Mouse (Mus musculus) intestine, embryonic 14.5 days (tissue): ENCODE measurements around the gene Gm45717. TPM values are rescaled to one million over a fixed set of nuclear protein-coding genes. Genes with fewer than 3 reads are reported as not detected.

Experiments used
- ATAC-seq: fragments of 200-750 bp; cut with Nextera tagmentation; replicated peaks from 2 replicates; pipeline ENCODE4 v1.8.0; 2017; ENCODE audit warnings: low read depth, moderate number of reproducible peaks, moderate TSS enrichment, moderate library complexity; ENCODE audit not compliant: low FRiP score, low TSS enrichment
- DNase-seq: peaks from one replicate; pipeline ENCODE4 v3.0.0-alpha.2; 2018; ENCODE audit warnings: low spot score
- H3K27ac ChIP-seq: fragments of 300-500 bp; sonication (generic); 2 replicates; pipeline ENCODE4 v1.5.1; 2014; ENCODE audit warnings: low read depth, mild to moderate bottlenecking, control low read depth
- H3K27me3 ChIP-seq: fragments of 300-500 bp; sonication (generic); replicated peaks from 2 replicates; pipeline ENCODE4 v1.6.1; 2014; ENCODE audit warnings: low read length, control low read depth; ENCODE audit not compliant: control insufficient read depth, insufficient read depth
- H3K36me3 ChIP-seq: fragments of 300-500 bp; sonication (generic); 2 replicates; pipeline ENCODE4 v1.6.1; 2014; ENCODE audit warnings: low read length, control low read depth; ENCODE audit not compliant: control insufficient read depth, insufficient read depth
- H3K4me1 ChIP-seq: fragments of 300-500 bp; sonication (generic); replicated peaks from 2 replicates; pipeline ENCODE4 v1.6.1; 2014; ENCODE audit warnings: low read length, control low read depth, mixed read lengths; ENCODE audit not compliant: control insufficient read depth, insufficient read depth
- H3K4me2 ChIP-seq: fragments of 300-500 bp; sonication (generic); 2 replicates; pipeline ENCODE4 v1.6.1; 2014; ENCODE audit warnings: low read length
- H3K4me3 ChIP-seq: fragments of 300-500 bp; sonication (generic); 2 replicates; pipeline ENCODE4 v1.5.1; 2014; ENCODE audit warnings: low read depth, low read length, control low read depth, mixed read lengths
- H3K9ac ChIP-seq: fragments of 300-500 bp; sonication (generic); 2 replicates; pipeline ENCODE4 v1.6.1; 2014; ENCODE audit warnings: mild to moderate bottlenecking, low read length
- H3K9me3 ChIP-seq: fragments of 300-500 bp; sonication (generic); 2 replicates; pipeline ENCODE4 v1.6.1; 2016; ENCODE audit warnings: low read length, control low read depth; ENCODE audit not compliant: control insufficient read depth
- WGBS: fragments of 180-500 bp; shearing (Covaris S2); extraction: QIAGEN DNeasy Blood & Tissue Kit; methylation state at CpG from one replicate; pipeline ENCODE4 v1.1.7; 2014; 5-methylcytosine and 5-hydroxymethylcytosine counted together
- polyA plus RNA-seq: library from polyadenylated mRNA; unstranded; fragments of >200 nt; fragmentation: Nextera tagmentation; extraction: Ambion mirVana; gene quantifications from 2 replicates; pipeline ENCODE4 v1.2.1, GENCODE M21; 2014

Gm45717 gene
- polyA plus RNA-seq, 1 experiment from 2014 or later: 0.81 TPM

GRCm38 (mm10) chr7:140951765-140952164, 4.0 kb downstream of the Gm45717 start:
- DNase-seq: no peak
- H3K36me3 ChIP-seq: peaks cover 36% of the 10 kb centered on the region
- no peak for ATAC-seq
- H3K9ac ChIP-seq: no peak overlapping the region
- H3K9me3 ChIP-seq: no peaks in the 10 kb centered on the region
- 70% methylated on average over 6 of the region's 6 CpGs for WGBS
- peaks cover 48% of the 10 kb centered on the region for H3K4me1 ChIP-seq
- no peak overlapping the region for H3K4me3 ChIP-seq
- H3K27me3 ChIP-seq: no peaks in the 10 kb centered on the region
- no peak overlapping the region for H3K27ac ChIP-seq
- no peak overlapping the region for H3K4me2 ChIP-seq

GRCm38 (mm10) chr7:140951051-140951450, 4.7 kb downstream of the Gm45717 start:
- Histone ChIP-seq H3K27ac (no peak overlapping the region), H3K4me3 (no peak overlapping the region), H3K4me2 (no peak overlapping the region), H3K9me3 (no peaks in the 10 kb centered on the region), H3K36me3 (peaks cover 41% of the 10 kb centered on the region), H3K4me1 (peaks cover 41% of the 10 kb centered on the region), H3K9ac (no peak overlapping the region), H3K27me3 (no peaks in the 10 kb centered on the region)
- DNase-seq: no peak
- ATAC-seq: no peak
- WGBS: 32% methylated on average over 8 of the region's 8 CpGs

GRCm38 (mm10) chr7:140949824-140950530, 5.8 kb downstream of the Gm45717 start, which contains the start of gene Ifitm5:
Gene Ifitm5, minus strand, starts transcription at chr7:140950291.
- no peak for ATAC-seq
- DNase-seq: no peak
- peaks cover 52% of the 10 kb centered on the region for H3K36me3 ChIP-seq
- no peak within 1 kb of the TSS for H3K27ac ChIP-seq
- H3K4me2 ChIP-seq: no peak within 1 kb of the TSS
- H3K9ac ChIP-seq: no peak within 1 kb of the TSS
- peaks cover 40% of the 10 kb centered on the region for H3K4me1 ChIP-seq
- H3K9me3 ChIP-seq: no peaks in the 10 kb centered on the region
- WGBS: 77% methylated on average over 16 of the region's 16 CpGs
- H3K27me3 ChIP-seq: no peaks in the 10 kb centered on the region
- no peak within 1 kb of the TSS for H3K4me3 ChIP-seq

- Histone ChIP-seq H3K9ac (no peak overlapping the region), H3K4me3 (no peak overlapping the region), H3K27ac (no peak overlapping the region), H3K36me3 (peaks cover 56% of the 10 kb centered on the region), H3K9me3 (no peaks in the 10 kb centered on the region), H3K4me1 (peaks cover 37% of the 10 kb centered on the region), H3K4me2 (no peak overlapping the region), H3K27me3 (no peaks in the 10 kb centered on the region)
- DNase-seq (no peak), ATAC-seq (no peak)
- 83% methylated on average over 6 of the region's 6 CpGs for WGBS
These were observed 6.5 kb downstream of the Gm45717 start for GRCm38 (mm10) chr7:140949255-140949654.

- H3K9me3 ChIP-seq: no peaks in the 10 kb centered on the region
- H3K4me3 ChIP-seq: no peak overlapping the region
- H3K9ac ChIP-seq: no peak overlapping the region
- no peak overlapping the region for H3K27ac ChIP-seq
- DNase-seq (no peak), ATAC-seq (no peak)
- peaks cover 30% of the 10 kb centered on the region for H3K4me1 ChIP-seq
- H3K27me3 ChIP-seq: no peaks in the 10 kb centered on the region
- H3K4me2 ChIP-seq: no peak overlapping the region
- H3K36me3 ChIP-seq: peaks cover 59% of the 10 kb centered on the region
- WGBS: 74% methylated on average over 8 of the region's 8 CpGs
These were observed 7.6 kb downstream of the Gm45717 start for GRCm38 (mm10) chr7:140948161-140948560.

GRCm38 (mm10) chr7:140946980-140947379, 8.8 kb downstream of the Gm45717 start:
- Histone ChIP-seq H3K4me1 (peaks cover 33% of the 10 kb centered on the region), H3K9me3 (no peaks in the 10 kb centered on the region), H3K27ac (no peak overlapping the region), H3K27me3 (no peaks in the 10 kb centered on the region), H3K9ac (no peak overlapping the region), H3K4me2 (no peak overlapping the region), H3K36me3 (peaks cover 55% of the 10 kb centered on the region), H3K4me3 (no peak overlapping the region)
- ATAC-seq (no peak), DNase-seq (no peak)
- WGBS: 59% methylated on average over 7 of the region's 7 CpGs

- Histone ChIP-seq H3K9ac (no peak overlapping the region), H3K4me3 (no peak overlapping the region), H3K4me2 (no peak overlapping the region), H3K36me3 (peaks cover 55% of the 10 kb centered on the region), H3K27me3 (no peaks in the 10 kb centered on the region), H3K4me1 (peaks cover 30% of the 10 kb centered on the region), H3K27ac (no peak overlapping the region), H3K9me3 (no peaks in the 10 kb centered on the region)
- ATAC-seq (no peak), DNase-seq (no peak)
- WGBS: 93% methylated on average over 10 of the region's 10 CpGs
These were observed 9.4 kb downstream of the Gm45717 start for GRCm38 (mm10) chr7:140946311-140946710.

GRCm38 (mm10) chr7:140945247-140945646, 10.5 kb downstream of the Gm45717 start:
- Histone ChIP-seq H3K27ac (no peak overlapping the region), H3K36me3 (peaks cover 55% of the 10 kb centered on the region), H3K4me2 (no peak overlapping the region), H3K4me1 (peaks cover 30% of the 10 kb centered on the region), H3K4me3 (no peak overlapping the region), H3K9ac (no peak overlapping the region), H3K9me3 (no peaks in the 10 kb centered on the region), H3K27me3 (no peaks in the 10 kb centered on the region)
- WGBS: 91% methylated on average over 5 of the region's 5 CpGs
- DNase-seq: no peak
- ATAC-seq: no peak

GRCm38 (mm10) chr7:140944236-140944635, 11.5 kb downstream of the Gm45717 start:
- Histone ChIP-seq H3K4me1 (peaks cover 35% of the 10 kb centered on the region), H3K27me3 (no peaks in the 10 kb centered on the region), H3K27ac (no peak overlapping the region), H3K9ac (no peak overlapping the region), H3K4me2 (no peak overlapping the region), H3K9me3 (no peaks in the 10 kb centered on the region), H3K36me3 (peaks cover 48% of the 10 kb centered on the region), H3K4me3 (no peak overlapping the region)
- WGBS: 92% methylated on average over 7 of the region's 7 CpGs
- no peak for DNase-seq
- no peak for ATAC-seq
